Mouse (Mus musculus) lung, adult 2 months (tissue): ENCODE measurements around the gene Plod3. TPM values are rescaled to one million over a fixed set of nuclear protein-coding genes. Genes with fewer than 3 reads are reported as not detected.
"Not testable (repeated sequence)": the region's sequence is repeated elsewhere in the genome, so short reads cannot be mapped to it uniquely, and the experiment has no call there.

Source experiments
- DNase-seq: peaks from one replicate; pipeline ENCODE4 v3.0.0; 2022
- H3K4me1 ChIP-seq: fragments of 200-500 bp; 2 replicates; pipeline ENCODE4 v1.6.1; 2011; ENCODE audit warnings: low read length; ENCODE audit not compliant: control insufficient read depth, insufficient read depth
- H3K4me3 ChIP-seq: fragments of 200-500 bp; replicated peaks from 2 replicates; pipeline ENCODE3; 2011; ENCODE audit warnings: low read depth, mild to moderate bottlenecking, control low read depth, low read length; ENCODE audit errors: extremely low read depth
- CTCF ChIP-seq: fragments of 200-500 bp; IDR thresholded peaks from 2 replicates; pipeline ENCODE4 v1.5.1; 2011; ENCODE audit warnings: mild to moderate bottlenecking, low read length, control low read depth; ENCODE audit not compliant: insufficient read depth
- POLR2A ChIP-seq: fragments of 200-500 bp; IDR thresholded peaks from 2 replicates; pipeline ENCODE4 v1.6.1; 2011; ENCODE audit warnings: low read depth, mild to moderate bottlenecking, control low read depth, low read length, borderline replicate concordance; ENCODE audit errors: extremely low read depth
- WGBS: fragments of 180-500 bp; shearing (Covaris S2); methylation state at CpG from one replicate; pipeline ENCODE4 v1.1.7; 2018; 5-methylcytosine and 5-hydroxymethylcytosine counted together
- polyA plus RNA-seq: library from polyadenylated mRNA; depleted of rRNA; stranded (reverse); fragments of >200 nt; gene quantifications from 2 replicates; pipeline ENCODE4 v1.2.3, GENCODE M21; 2012; rRNA removed

The Plod3 gene
- polyA plus RNA-seq, result 84.8 and 85.6 TPM in 2 replicates

GRCm38 (mm10) chr5:136986695-136987137 lies at the start of gene Plod3:
TSS of gene Plod3 (plus strand) at chr5:136987019.
- DNase-seq, result no peak
- TF ChIP-seq POLR2A (peak; percentile 81; the same call in 1 of the 2 replicates), CTCF (no peak)
- under 1% methylated on average over 26 of the region's 26 CpGs for WGBS

GRCm38 (mm10) chr5:136937621-136938020 lies 49.2 kb upstream of the Plod3 start:
- DNase-seq, result no peak
- no peak for TF ChIP-seq POLR2A
- no peak for TF ChIP-seq CTCF
- Histone ChIP-seq H3K4me3 (no peak overlapping the region), H3K4me1 (no peaks in the 10 kb centered on the region)
- 73% methylated on average over 5 of the region's 5 CpGs for WGBS

More at GRCm38 (mm10) chr5:136986695-136987137, at the start of gene Plod3:
- Histone ChIP-seq H3K4me3 (peak within 1 kb of the TSS; percentile 83), H3K4me1 (peaks cover 3% of the 10 kb centered on the region; the same call in 1 of the 2 replicates)

GRCm38 (mm10) chr5:136939284-136939683 lies 47.5 kb upstream of the Plod3 start:
- WGBS, result 68% methylated on average over 7 of the region's 7 CpGs
- peak; percentile 50 for TF ChIP-seq CTCF
- no peak for TF ChIP-seq POLR2A
- DNase-seq, result no peak
- Histone ChIP-seq H3K4me1 (no peaks in the 10 kb centered on the region), H3K4me3 (no peak overlapping the region)

- H3K4me3 ChIP-seq, H3K4me1 ChIP-seq, DNase-seq: not testable (repeated sequence)
- WGBS, result 70% methylated on average over 6 of the region's 6 CpGs
Measured at GRCm38 (mm10) chr5:136940029-136940428, 46.8 kb upstream of the Plod3 start.

- Histone ChIP-seq H3K4me3 (no peak overlapping the region), H3K4me1 (no peaks in the 10 kb centered on the region)
- DNase-seq, result no peak
- TF ChIP-seq CTCF (no peak), POLR2A (no peak)
- WGBS, result 89% methylated on average over 12 of the region's 12 CpGs
Measured at GRCm38 (mm10) chr5:136940845-136941560, 45.8 kb upstream of the Plod3 start.

GRCm38 (mm10) chr5:136942781-136943180 lies 44.0 kb upstream of the Plod3 start:
- no peaks in the 10 kb centered on the region for H3K4me1 ChIP-seq
- 55% methylated on average over 3 of the region's 3 CpGs for WGBS
- DNase-seq, result no peak
- no peak overlapping the region for H3K4me3 ChIP-seq
- no peak for TF ChIP-seq POLR2A
- TF ChIP-seq CTCF, result no peak

- 68% methylated on average over 2 of the region's 2 CpGs for WGBS
- no peak for DNase-seq
- TF ChIP-seq CTCF (no peak), POLR2A (no peak)
- no peaks in the 10 kb centered on the region for H3K4me1 ChIP-seq
- no peak overlapping the region for H3K4me3 ChIP-seq
Measured at GRCm38 (mm10) chr5:136943382-136943781, 43.4 kb upstream of the Plod3 start.

- Histone ChIP-seq H3K4me1 (no peaks in the 10 kb centered on the region), H3K4me3 (no peak overlapping the region)
- TF ChIP-seq CTCF (no peak), POLR2A (no peak)
- DNase-seq, result no peak
- 75% methylated on average over 12 of the region's 12 CpGs for WGBS
Measured at GRCm38 (mm10) chr5:136945084-136945483, 41.7 kb upstream of the Plod3 start.

- TF ChIP-seq CTCF, result no peak
- no peak for TF ChIP-seq POLR2A
- DNase-seq, result no peak
- Histone ChIP-seq H3K4me1 (no peaks in the 10 kb centered on the region), H3K4me3 (no peak overlapping the region)
Measured at GRCm38 (mm10) chr5:136947874-136948273, 38.9 kb upstream of the Plod3 start.

GRCm38 (mm10) chr5:136949551-136950336 lies 37.1 kb upstream of the Plod3 start:
- DNase-seq, H3K4me1 ChIP-seq, H3K4me3 ChIP-seq: not testable (repeated sequence)
- WGBS, result 69% methylated on average over 14 of the region's 14 CpGs
